Mouse (Mus musculus): ENCODE data around the gene Myo1b.

Gene Myo1b

DNA sequence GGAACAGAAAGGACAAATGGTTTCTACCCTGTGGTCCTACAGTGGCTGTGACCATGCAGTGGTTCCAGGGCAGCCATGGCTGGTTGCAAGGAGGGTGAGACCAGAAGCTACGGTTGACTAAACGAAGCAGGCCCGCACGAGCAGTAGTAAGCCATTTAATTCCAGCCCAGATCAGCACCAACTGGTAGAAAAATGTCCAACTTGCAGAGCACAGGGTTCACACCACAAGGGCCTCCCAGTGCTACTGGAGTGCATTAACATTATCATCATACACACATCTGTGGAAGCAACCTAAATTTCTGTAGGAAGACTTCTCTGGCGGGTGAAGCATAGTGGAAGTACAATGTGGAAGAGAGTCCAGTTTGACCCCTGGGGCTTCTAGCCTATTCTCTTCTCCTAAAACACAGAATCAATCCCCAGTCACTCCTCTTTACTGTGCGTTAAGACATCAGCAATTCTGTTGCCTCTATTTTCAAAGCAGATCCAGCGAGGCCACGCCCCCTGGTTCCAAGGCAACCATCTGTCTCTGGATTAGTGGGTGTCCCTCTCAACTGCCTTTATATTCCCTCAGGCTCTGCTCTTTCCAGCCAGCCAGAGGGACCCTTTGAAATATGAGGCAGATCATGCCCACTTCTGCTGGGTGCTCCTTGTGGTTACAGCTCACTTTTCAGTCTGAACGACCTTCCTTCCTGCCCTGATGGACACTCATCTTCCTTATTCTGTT, 120.1 kb downstream of the Myo1b start:
- in situ Hi-C loops (cut with MboI, MseI) = no loop called here

DNA sequence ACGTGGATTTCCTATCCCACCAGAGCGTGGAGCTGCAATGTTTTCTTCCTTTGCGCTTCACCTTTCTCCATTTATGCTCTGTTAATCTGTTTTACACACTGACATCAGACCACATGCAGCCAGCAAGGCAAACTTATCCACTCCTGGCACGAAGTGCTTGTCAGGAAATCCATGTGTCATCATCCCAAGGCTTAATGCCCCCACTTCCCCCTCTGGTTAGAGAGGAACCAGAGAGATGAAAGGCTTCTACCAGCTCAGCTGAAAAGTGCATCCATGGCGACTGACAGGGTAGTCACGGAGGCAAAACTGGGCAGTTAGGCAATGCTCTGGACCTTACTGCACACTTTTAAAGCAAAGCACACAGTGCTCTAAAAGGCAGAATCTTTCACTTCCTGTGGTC, 126.6 kb downstream of the Myo1b start:
- in situ Hi-C loops (cut with MboI, MseI) = no loop called here

DNA sequence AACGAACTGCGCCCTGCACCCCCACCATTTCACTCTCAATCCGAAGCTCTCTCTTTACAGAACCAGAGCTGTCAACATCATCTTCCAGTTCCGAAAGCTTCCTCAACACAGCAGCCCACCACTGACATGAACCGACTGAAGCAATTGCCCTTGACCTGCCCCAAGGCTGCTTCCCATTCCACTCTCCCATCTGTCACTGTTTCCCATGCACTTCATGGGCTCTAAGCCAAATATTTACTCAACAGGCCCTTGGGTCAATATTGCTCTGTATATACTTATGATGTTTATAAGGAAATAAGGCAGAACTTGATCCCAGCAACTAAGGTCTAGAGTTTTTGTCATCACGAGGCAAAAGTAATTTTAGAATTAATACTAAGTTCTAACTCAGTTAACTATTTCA, 133.8 kb downstream of the Myo1b start:
- in situ Hi-C loops (cut with MboI, MseI) = no loop called here

- in situ Hi-C loops (cut with MboI, MseI) = no loop called here
These were observed 135.5 kb downstream of the Myo1b start for GRCm38 (mm10) chr1:51780357-51780756.

DNA sequence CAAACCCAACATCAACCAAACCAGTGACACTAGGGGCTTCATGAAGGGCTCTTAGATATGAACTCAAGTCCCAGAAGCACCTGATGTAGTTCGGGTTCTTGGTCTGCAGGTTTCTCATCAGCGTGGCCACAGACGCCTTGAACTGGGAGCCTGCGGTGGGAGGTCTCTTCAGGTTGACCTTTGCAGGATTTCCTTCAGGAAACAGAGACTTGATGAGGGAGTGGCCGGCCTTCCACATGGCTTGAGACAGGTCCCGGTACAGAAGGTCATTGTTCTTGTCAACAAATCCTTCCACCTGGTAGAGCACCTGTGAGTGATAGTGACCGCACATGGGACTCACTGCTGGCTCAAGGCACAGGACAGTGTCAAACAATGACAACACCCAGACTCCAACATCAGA, 137.6 kb downstream of the Myo1b start:
- in situ Hi-C loops (cut with MboI, MseI) = no loop called here

DNA sequence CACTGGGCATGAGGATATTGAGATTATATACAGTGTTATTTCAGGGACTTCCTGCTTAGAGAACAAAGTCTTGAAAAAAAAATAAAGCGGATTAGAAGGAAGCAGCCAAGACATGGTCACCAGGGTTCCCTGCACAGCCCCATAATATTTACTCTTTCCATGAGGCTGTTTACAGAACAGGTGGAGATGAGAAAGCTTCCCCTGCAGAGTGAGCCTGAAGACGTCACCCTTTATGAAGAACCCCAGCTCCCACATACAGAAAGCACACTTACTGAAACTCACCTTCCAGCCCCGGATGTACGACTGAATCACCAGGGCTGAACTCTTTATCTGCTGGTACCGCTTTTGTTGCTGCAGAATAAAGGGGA, 145.4 kb downstream of the Myo1b start:
- in situ Hi-C loops (cut with MboI, MseI) = no loop called here

DNA sequence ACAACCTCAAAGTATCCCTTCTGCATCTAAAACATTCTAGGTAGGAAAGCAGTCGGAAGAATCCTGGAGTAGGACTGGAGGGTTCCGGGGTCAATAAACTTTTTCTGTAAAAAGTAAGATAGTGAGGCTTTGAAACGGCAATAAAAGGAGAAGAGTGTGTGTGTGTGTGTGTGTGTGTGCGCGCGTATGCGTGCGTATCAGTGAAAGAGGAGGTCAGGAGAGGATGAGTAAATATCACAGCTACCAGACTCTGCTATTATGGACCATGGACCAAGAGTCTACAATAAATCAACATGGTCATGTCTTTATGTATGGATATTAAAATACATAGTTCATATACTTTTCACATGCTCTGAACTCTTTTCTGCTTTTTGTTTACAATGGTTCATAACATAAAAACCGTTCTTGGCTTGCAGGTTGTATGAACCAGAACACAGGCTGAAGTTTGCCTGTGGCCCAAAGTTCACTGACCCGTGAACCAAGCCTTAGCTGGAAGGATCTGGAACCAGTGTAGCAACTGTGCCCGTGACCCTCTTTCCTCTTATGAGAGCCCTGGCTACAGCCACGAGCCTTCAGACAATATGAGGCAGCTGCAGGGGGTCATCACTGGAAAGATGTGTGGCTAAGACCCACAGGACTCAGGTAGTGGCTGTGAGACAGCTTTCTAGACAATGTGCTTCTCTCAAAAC, 145.9 kb downstream of the Myo1b start:
- in situ Hi-C loops (cut with MboI, MseI) = no loop called here

DNA sequence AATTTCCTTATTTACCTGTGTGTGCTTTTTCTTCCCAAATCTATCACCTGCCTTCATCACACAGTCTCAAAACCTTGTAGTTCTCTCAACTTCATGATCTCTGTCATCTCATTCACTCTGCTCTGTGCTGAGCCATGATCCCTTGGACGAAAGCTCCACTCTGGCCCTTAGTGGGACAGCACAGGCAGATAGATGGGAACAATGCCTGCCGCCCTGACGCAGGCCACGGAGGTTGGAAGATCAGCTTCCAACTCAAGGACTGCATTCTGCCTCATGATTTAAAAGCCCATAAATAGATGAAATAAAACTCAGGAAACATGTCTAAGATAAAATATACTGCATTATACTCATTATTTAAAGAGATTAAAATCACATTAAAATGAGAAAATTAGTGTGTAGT, 149.6 kb downstream of the Myo1b start:
- in situ Hi-C loops (cut with MboI, MseI) = no loop called here

- in situ Hi-C loops (cut with MboI, MseI) = no loop called here
These were observed 150.7 kb downstream of the Myo1b start for GRCm38 (mm10) chr1:51765156-51765555.

- in situ Hi-C loops (cut with MboI, MseI) = no loop called here
These were observed 156.2 kb downstream of the Myo1b start for GRCm38 (mm10) chr1:51759657-51760056.

GRCm38 (mm10) chr1:51758326-51759109, 157.4 kb downstream of the Myo1b start:
- in situ Hi-C loops (cut with MboI, MseI) = no loop called here

GRCm38 (mm10) chr1:51753621-51754020, 162.2 kb downstream of the Myo1b start:
- in situ Hi-C loops (cut with MboI, MseI) = no loop called here

DNA sequence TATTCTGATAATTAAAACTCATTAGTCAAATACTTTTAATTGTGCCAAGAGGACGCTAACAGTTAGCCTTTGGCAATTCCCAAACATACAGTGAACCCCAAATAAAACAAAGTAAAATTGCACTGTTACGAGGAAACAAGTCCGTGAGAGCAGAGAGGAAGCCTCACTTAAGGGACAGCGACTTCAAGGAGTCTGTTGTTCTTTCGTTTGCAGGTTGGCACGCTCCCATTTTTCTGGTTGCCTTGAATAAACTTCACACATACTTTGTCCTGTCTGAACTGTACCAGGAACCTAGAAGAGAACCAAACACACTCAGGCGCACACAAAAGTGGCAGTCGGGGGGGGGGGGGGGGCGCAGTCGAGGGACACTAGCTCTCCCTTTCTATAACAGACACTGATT, 164.9 kb downstream of the Myo1b start:
- in situ Hi-C loops (cut with MboI, MseI) = no loop called here

DNA sequence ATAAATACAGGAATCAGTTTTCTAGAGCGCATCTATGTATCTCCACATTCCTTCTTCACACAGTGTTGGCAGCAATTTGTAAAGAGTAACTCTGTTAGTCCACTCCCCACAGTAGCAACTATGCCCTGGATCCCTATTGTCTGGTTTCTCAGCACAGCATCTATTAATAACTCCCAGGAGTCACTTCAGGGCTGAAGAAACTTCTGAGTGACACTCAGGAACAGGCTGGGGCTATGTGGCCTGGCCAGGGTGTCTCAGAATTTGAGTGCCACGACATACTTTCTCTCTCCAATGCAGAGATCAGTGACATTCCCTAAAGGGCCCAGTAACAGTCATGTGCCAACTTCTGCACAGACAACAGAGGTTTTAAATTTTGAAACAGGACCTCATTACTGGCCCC, 167.6 kb downstream of the Myo1b start:
- in situ Hi-C loops (cut with MboI, MseI) = no loop called here

- in situ Hi-C loops (cut with MboI, MseI) = no loop called here
These were observed 168.4 kb downstream of the Myo1b start for GRCm38 (mm10) chr1:51747494-51747893.

DNA sequence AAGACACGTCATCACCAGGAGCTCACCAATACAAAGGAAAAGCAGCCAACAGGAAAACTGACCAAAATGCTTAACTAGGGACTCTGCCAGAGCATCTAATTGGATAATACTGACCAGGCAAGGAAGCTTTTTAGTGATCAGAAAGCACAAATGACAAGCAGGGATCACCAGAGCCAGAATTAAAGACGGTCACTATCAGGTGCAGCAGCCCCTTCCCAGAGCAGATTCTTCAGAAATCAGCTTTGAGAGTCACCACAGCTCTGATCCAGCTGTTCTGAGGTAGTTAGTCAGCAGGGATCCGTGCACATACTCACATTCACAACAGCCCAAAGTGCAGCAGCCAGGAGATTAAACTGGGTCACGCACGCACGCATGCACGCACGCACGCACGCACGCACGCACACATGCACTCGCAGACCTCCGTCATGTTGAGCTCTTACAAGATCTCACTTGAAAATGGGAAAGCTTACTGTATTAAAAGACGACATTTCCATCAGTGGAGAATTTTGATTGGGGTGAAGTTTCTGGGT, 169.1 kb downstream of the Myo1b start:
- in situ Hi-C loops (cut with MboI, MseI) = no loop called here

DNA sequence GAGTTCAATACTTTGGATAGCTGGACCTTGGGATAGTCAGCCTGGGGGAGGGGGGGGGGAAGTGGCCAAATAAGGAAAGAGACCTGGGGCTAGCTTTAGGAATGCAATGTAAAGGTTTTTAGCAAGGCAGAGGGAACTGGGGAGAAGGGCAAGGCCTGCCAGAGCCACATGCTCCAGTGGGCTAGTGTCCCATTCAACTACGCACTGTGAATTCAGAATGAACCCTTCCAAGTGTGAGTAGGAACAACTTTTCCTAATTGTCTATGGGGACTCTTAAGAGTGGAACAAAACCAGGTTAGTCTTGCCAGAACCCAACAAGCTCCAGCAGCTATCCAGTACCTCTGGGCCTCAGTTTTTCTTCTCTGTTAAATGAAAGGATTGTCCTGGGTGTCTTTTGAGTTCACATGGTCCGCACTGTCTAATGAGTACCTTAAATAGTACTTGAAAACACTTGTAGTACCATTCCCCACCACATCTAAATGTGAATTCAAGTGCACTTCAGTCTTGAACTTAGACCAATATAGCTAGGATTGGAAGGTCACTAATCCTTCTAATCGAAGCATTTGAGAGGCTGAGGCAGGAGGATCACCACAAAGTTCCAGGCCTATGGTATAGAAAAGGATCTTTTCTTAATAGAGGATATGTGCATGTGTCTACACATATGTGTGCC, 172.0 kb downstream of the Myo1b start:
- in situ Hi-C loops (cut with MboI, MseI) = no loop called here

GRCm38 (mm10) chr1:51742586-51742985, 173.3 kb downstream of the Myo1b start:
- in situ Hi-C loops (cut with MboI, MseI) = no loop called here

GRCm38 (mm10) chr1:51740626-51741231, 175.1 kb downstream of the Myo1b start:
- in situ Hi-C loops (cut with MboI, MseI) = no loop called here

DNA sequence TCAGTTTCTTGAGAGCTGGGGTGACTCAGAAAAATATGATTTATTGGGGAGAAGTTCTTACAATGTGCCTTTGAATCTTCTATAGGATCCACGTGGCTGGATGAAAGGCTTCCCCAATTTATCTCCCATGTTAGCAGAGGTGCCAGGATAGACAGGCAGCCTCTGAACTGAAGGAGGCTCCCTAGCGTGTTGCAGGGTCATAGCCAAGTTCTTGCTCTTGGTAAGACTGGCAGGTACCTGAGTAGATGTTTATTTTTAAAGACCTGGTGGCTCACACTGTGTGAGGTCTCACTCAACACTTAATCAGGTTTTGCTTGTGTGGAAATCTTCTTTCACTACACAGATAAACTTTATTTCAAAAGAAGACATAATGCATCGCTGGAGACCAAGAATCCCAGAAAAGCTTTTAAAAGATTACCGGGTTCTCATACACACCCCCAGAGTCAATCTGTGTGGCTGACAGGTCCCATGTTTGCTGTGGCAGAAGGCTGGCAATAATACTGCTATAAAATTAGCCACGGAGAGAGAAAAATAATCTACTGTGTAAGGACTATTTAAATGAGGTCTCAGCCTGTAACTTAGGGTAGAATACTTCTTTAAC, 176.5 kb downstream of the Myo1b start:
- in situ Hi-C loops (cut with MboI, MseI) = no loop called here

DNA sequence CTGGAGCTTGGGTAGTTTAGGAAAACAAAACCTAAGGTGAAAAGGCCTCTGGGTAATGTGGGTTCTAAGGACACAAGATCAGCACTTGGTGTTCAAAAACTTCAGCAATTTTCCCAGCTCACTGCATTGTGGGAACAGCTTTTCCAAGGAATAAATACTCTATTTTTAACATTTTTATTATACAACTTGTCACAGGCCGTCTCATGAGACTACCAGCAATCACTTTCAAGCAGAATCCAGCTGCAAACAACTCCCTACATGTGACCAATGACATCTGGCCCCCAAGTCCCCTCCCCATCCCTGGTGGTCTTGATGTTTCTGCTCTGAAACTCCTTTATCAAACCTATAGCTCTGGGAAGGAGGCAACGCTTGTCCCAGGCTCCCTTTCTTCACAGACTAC, 179.0 kb downstream of the Myo1b start:
- in situ Hi-C loops (cut with MboI, MseI) = no loop called here

Data from T-helper 17 cell (primary cell).